ENCODE assay signal across 17 mouse cellular contexts in genomic region chr5:46149851-46150615, GRCm38 (mm10).
DNase-seq lines count a peak whose midpoint lies in the region; ATAC-seq and TF ChIP-seq lines count a peak whose summit lies in the region.
"Had no signal": no experiment of that assay in that cellular context is flagged by ENCODE, and none has a peak within 500 bp of the region (broad histone marks: within the 10 kb centered on the region; RNA-seq: fewer than 3 reads in every experiment).

No protein-coding gene starts in this region.

- DNase-seq in hindbrain, embryonic 11.5 days (ENCODE audit: low spot score): peak; percentile 4
- no peak for DNase-seq in hindbrain, embryonic 10.5 days (ENCODE audit: low spot score)
- peak; percentile 76 for DNase-seq in brain, embryonic 14.5 days (ENCODE audit: low read depth)
- peak; percentile 26 for DNase-seq in midbrain, postnatal 0 days (ENCODE audit: low spot score)
- DNase-seq in lung, adult 2 months: no peak
- no peak for DNase-seq in spleen, postnatal 36 days (ENCODE audit: low spot score in 2 of 2)
- DNase-seq: B cell, adult 2 months; cerebellum, adult 11-12 months; cerebellum, postnatal 36 days; kidney, adult 18-20 months; liver, postnatal 0 days; right cerebral cortex, postnatal 14 days; thymus, postnatal 36 days had no signal

- TF ChIP-seq CTCF in brain, embryonic 14.5 days (IDR thresholded peaks at IDR 0.05; ENCODE audit: borderline replicate concordance, extremely low read depth, insufficient read depth, insufficient read length): no peak
- TF ChIP-seq CTCF in midbrain, postnatal 0 days (IDR thresholded peaks at IDR 0.05): no peak
- no peak for TF ChIP-seq CTCF in lung, adult 2 months (IDR thresholded peaks at IDR 0.05; ENCODE audit: insufficient read depth, low read length)

- H3K27me3 ChIP-seq in hindbrain, embryonic 11.5 days (ENCODE audit: control insufficient read depth, insufficient read depth, low read length): no peaks in the 10 kb centered on the region
- H3K27me3 ChIP-seq in hindbrain, embryonic 10.5 days (ENCODE audit: insufficient read depth, poor library complexity, severe bottlenecking): no peaks in the 10 kb centered on the region
- H3K27me3 ChIP-seq in hindbrain, embryonic 12.5 days: peaks cover 5% of the 10 kb centered on the region; the same call in 1 of the 2 replicates
- H3K27me3 ChIP-seq in midbrain, postnatal 0 days (ENCODE audit: insufficient read depth, low read length): no peaks in the 10 kb centered on the region
- H3K27me3 ChIP-seq: embryonic facial prominence, embryonic 12.5 days had no signal

- H3K9me3 ChIP-seq in hindbrain, embryonic 11.5 days (ENCODE audit: control insufficient read depth, low read length): no peaks in the 10 kb centered on the region
- no peaks in the 10 kb centered on the region for H3K9me3 ChIP-seq in hindbrain, embryonic 10.5 days
- no peaks in the 10 kb centered on the region for H3K9me3 ChIP-seq in hindbrain, embryonic 12.5 days (replicated peaks)
- H3K9me3 ChIP-seq in midbrain, postnatal 0 days (ENCODE audit: low read length): no peaks in the 10 kb centered on the region
- H3K9me3 ChIP-seq: embryonic facial prominence, embryonic 12.5 days had no signal

- no peaks in the 10 kb centered on the region for H3K36me3 ChIP-seq in hindbrain, embryonic 11.5 days (ENCODE audit: control insufficient read depth, insufficient read depth, low read length)
- no peaks in the 10 kb centered on the region for H3K36me3 ChIP-seq in hindbrain, embryonic 10.5 days
- H3K36me3 ChIP-seq in hindbrain, embryonic 12.5 days: no peaks in the 10 kb centered on the region
- H3K36me3 ChIP-seq in midbrain, postnatal 0 days (ENCODE audit: insufficient read depth, low read length): no peaks in the 10 kb centered on the region
- H3K36me3 ChIP-seq: embryonic facial prominence, embryonic 12.5 days had no signal

- TF ChIP-seq POLR2A in brain, embryonic 14.5 days (IDR thresholded peaks at IDR 0.05; ENCODE audit: borderline replicate concordance, extremely low read depth, insufficient read depth, insufficient read length, poor library complexity, severe bottlenecking): no peak
- no peak for TF ChIP-seq POLR2A in lung, adult 2 months (IDR thresholded peaks at IDR 0.05; ENCODE audit: borderline replicate concordance, extremely low read depth, low read depth, low read length)

- WGBS in hindbrain, embryonic 11.5 days: 58% methylated on average over 6 of the region's 6 CpGs
- 75% methylated on average over 6 of the region's 6 CpGs for WGBS in hindbrain, embryonic 10.5 days
- 54% methylated on average over 6 of the region's 6 CpGs for WGBS in hindbrain, embryonic 12.5 days
- WGBS in midbrain, postnatal 0 days: 37% methylated on average over 6 of the region's 6 CpGs
- 64% methylated on average over 6 of the region's 6 CpGs for WGBS in lung, adult 2 months

- H3K9ac ChIP-seq in hindbrain, embryonic 11.5 days (ENCODE audit: low read depth, low read length): no peak overlapping the region
- H3K9ac ChIP-seq in hindbrain, embryonic 12.5 days: no peak overlapping the region
- no peak overlapping the region for H3K9ac ChIP-seq in midbrain, postnatal 0 days (replicated peaks; ENCODE audit: low read length, poor library complexity, severe bottlenecking)
- H3K9ac ChIP-seq: embryonic facial prominence, embryonic 12.5 days; liver, postnatal 0 days had no signal

- ATAC-seq in hindbrain, embryonic 11.5 days (ENCODE audit: low FRiP score): peak; percentile 59; the same call in 1 of the 2 replicates
- peak; percentile 49 for ATAC-seq in hindbrain, embryonic 12.5 days (ENCODE audit: low FRiP score)
- no peak for ATAC-seq in midbrain, postnatal 0 days (ENCODE audit: low FRiP score)
- ATAC-seq: liver, postnatal 0 days; Patski had no signal

- no peak overlapping the region for H3K4me2 ChIP-seq in hindbrain, embryonic 11.5 days (replicated peaks; ENCODE audit: low read depth, low read length)
- no peak overlapping the region for H3K4me2 ChIP-seq in hindbrain, embryonic 12.5 days (replicated peaks)
- H3K4me2 ChIP-seq in midbrain, postnatal 0 days (ENCODE audit: low read depth, low read length, poor library complexity, severe bottlenecking): no peak overlapping the region
- H3K4me2 ChIP-seq: embryonic facial prominence, embryonic 12.5 days had no signal

- no peak overlapping the region for H3K4me3 ChIP-seq in hindbrain, embryonic 11.5 days (ENCODE audit: low read depth, low read length)
- no peak overlapping the region for H3K4me3 ChIP-seq in hindbrain, embryonic 10.5 days
- no peak overlapping the region for H3K4me3 ChIP-seq in hindbrain, embryonic 12.5 days
- no peak overlapping the region for H3K4me3 ChIP-seq in midbrain, postnatal 0 days (ENCODE audit: low read depth, low read length)
- no peak overlapping the region for H3K4me3 ChIP-seq in lung, adult 2 months (replicated peaks; ENCODE audit: extremely low read depth, low read depth, low read length)
- H3K4me3 ChIP-seq: embryonic facial prominence, embryonic 12.5 days had no signal

- H3K27ac ChIP-seq in hindbrain, embryonic 11.5 days (ENCODE audit: low read depth, low read length): no peak overlapping the region
- no peak overlapping the region for H3K27ac ChIP-seq in hindbrain, embryonic 10.5 days
- peak overlapping the region; percentile 26; the same call in 1 of the 2 replicates for H3K27ac ChIP-seq in hindbrain, embryonic 12.5 days
- no peak overlapping the region for H3K27ac ChIP-seq in midbrain, postnatal 0 days (ENCODE audit: low read depth, low read length)
- H3K27ac ChIP-seq: embryonic facial prominence, embryonic 12.5 days; macrophage had no signal

- no peaks in the 10 kb centered on the region for H3K4me1 ChIP-seq in hindbrain, embryonic 11.5 days (replicated peaks; ENCODE audit: control insufficient read depth, insufficient read depth, low read length)
- H3K4me1 ChIP-seq in hindbrain, embryonic 10.5 days (replicated peaks): peaks cover 14% of the 10 kb centered on the region
- H3K4me1 ChIP-seq in hindbrain, embryonic 12.5 days: peaks cover 14% of the 10 kb centered on the region
- H3K4me1 ChIP-seq in midbrain, postnatal 0 days (ENCODE audit: insufficient read depth, low read length): no peaks in the 10 kb centered on the region; the same call in 1 of the 2 replicates
- H3K4me1 ChIP-seq in lung, adult 2 months (ENCODE audit: control insufficient read depth, insufficient read depth, low read length): no peaks in the 10 kb centered on the region
- H3K4me1 ChIP-seq: embryonic facial prominence, embryonic 12.5 days had no signal

Comparison
In these comparisons a context has a peak if more than half of its experiments do, and no peak if none do; other contexts are left out.
1. DNase-seq: peak in hindbrain, embryonic 11.5 days (single experiment), brain, embryonic 14.5 days (single experiment) and midbrain, postnatal 0 days (single experiment); none in hindbrain, embryonic 10.5 days (single experiment), lung, adult 2 months (single experiment) and spleen, postnatal 36 days (0 of 2).